Mouse (Mus musculus) gastrocnemius, adult 2 months (tissue): Measurements from ENCODE around the gene Dhfr. TPM values are rescaled to one million over a fixed set of nuclear protein-coding genes. Genes with fewer than 3 reads are reported as not detected.
A peak's percentile ranks its signal among the peaks of the same experiment; 100 is the strongest.

ENCODE experiments used
- DNase-seq: peaks from one replicate; pipeline ENCODE4 v3.0.0; 2022
- H3K27ac ChIP-seq: fragments of 200-600 bp; 2 replicates; pipeline ENCODE4 v1.8.1; 2022; ENCODE audit warnings: mild to moderate bottlenecking
- H3K4me3 ChIP-seq: fragments of 200-600 bp; 2 replicates; pipeline ENCODE4 v1.8.1; 2022; ENCODE audit warnings: mild to moderate bottlenecking, moderate library complexity
- CTCF ChIP-seq: fragments of 200-600 bp; IDR thresholded peaks from 2 replicates; pipeline ENCODE4 v1.8.1; 2022; ENCODE audit warnings: antibody characterized with exemption, mild to moderate bottlenecking, moderate library complexity
- intact Hi-C: fragments of 180-260 bp; cut with DNase I; formaldehyde crosslinking; loops from one replicate; pipeline ENCODE4 v1.15.1; 2025
- long read RNA-seq, 2 experiments: library from polyadenylated mRNA; stranded (forward); transcript quantifications; one replicate each; pipeline ENCODE4 v2.0.0; 2021
- total RNA-seq, 2 experiments: library from RNA; stranded (reverse); gene quantifications; 2 replicates each; pipeline ENCODE4 v1.2.3; 2021

The Dhfr gene
- 1 to 10 TPM in 1 of 2 experiments, under 1 TPM in 1; 0.79 to 1.0 TPM for total RNA-seq
- long read RNA-seq, experiment 1, full-length matches to known transcripts, result 1 of 2 reads
- long read RNA-seq, experiment 1, partial matches to known transcripts, result 0 of 2 reads
- long read RNA-seq, experiment 1, other reads (novel, unspliced or antisense), result 1 of 2 reads
- long read RNA-seq, experiment 2, full-length matches to known transcripts, result 1 of 1 reads
- long read RNA-seq, experiment 2, partial matches to known transcripts, result 0 of 1 reads
- long read RNA-seq, experiment 2, other reads (novel, unspliced or antisense), result 0 of 1 reads

DNA sequence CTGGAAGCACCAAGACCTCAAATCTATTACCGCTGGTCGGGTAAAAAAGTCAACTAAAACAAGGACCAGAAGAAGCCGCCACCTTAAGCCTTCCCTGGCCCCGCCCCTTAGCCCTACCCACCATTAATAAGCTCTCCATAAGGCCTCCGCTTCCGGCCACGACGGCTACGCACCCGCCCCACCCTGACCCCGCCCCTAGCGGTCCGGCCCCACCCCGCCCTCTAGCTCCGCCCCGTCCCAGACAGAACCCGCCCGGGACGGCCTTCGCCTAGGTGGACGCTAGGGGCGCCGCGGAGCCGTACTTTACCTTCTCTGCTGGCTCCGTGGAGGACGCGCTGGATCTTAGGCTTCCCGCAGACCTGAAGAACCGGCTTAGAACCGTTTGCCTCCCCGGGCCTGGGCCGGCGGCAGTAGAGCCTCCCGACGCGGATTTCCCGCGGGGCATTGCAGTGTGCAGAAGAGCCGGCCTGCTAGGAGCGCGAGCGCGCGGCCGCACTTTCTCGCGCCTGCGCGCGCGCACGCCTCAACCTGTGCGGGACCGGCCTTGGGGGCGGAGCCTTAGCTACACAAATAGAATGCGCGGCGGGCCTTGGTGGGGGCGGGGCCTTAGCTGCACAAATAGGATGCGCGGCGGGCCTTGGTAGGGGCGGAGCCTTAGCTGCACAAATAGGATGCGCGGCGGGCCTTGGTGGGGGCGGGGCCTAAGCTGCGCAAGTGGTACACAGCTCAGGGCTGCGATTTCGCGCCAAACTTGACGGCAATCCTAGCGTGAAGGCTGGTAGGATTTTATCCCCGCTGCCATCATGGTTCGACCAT, at the start of gene Dhfr, which contains the start of gene Msh3:
Dhfr (plus strand) TSS at position 271 of the 816 bp plus-strand sequence.
Msh3 (minus strand) TSS at position 548 of the 816 bp plus-strand sequence.
- Histone ChIP-seq H3K4me3 (peak within 1 kb of the TSS; percentile 84), H3K27ac (peak within 1 kb of the TSS; percentile 98)
- peak; percentile 80 for TF ChIP-seq CTCF
- intact Hi-C loops, result loop anchor here (2.0 to 10.0 kb wide), 3 partner anchors 128 to 380 kb away; partner anchors contain the start of gene Zfyve16
- DNase-seq, result peak; percentile 97

DNA sequence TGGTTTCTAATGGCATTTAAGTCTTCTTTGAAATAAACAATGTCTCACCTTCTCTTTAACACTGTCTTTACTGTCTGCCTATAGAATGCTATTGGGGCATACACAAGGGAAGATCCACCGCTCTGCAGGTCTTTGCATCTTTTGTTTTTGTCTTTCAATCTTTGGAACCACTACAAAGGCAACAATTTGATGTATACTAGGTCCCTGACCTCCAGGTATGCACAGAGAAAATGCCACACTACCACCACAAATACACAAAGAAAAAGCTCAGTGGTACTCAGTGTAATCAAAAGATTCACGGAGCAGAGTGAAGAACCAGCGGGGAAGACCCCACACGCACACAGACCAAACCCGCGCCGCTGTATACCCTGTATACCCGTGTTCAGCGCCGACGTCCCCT, 48.8 kb upstream of the Dhfr start, which contains the start of gene Gm20379:
Gm20379 (plus strand) TSS at position 301 of the 400 bp plus-strand sequence.
- no peak for TF ChIP-seq CTCF
- H3K4me3 ChIP-seq, result no peak within 1 kb of the TSS
- H3K27ac ChIP-seq, result no peak within 1 kb of the TSS
- intact Hi-C loops, result no loop called here
- DNase-seq, result no peak

DNA sequence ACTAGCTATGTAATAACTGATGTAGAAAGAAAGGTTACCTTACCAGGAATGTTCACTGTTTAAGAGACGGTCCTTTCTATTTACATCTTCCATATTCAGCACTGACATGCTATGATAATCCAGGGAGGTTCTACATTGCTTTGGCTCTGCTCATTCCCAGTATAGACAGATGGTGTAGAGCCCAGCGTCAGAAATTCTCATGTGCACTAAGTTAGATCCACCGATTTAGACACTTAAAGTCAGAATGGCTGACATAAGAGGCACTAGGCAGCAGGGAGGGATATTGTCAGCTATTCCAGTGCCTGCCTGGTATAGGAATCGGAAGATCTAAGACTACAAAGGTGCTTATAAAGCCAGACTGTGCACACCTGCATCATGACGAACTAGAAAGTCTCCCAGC, 39.9 kb upstream of the Dhfr start:
- no peak for TF ChIP-seq CTCF
- no peak for DNase-seq
- intact Hi-C loops, result no loop called here
- H3K4me3 ChIP-seq, result no peak overlapping the region
- no peak overlapping the region for H3K27ac ChIP-seq

DNA sequence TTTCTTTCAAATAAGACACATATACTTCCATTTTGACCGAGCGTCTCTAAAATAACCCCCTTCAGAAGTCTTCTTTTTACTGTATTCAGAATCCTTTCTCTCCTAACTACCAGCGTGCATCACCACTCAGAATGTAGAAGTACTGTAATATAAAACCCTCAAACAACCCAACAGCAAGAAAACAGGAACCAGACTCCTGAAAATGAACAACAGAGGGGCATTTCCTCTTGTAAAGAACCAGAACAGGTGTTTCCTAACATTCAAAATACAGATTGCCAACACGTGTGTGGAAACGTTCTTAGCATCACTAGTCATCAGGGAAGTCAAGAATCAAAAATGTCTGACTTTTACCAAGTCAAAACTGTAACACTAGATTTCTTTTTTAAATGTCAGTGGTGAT, 33.8 kb upstream of the Dhfr start:
- intact Hi-C loops, result no loop called here
- Histone ChIP-seq H3K4me3 (no peak overlapping the region), H3K27ac (no peak overlapping the region)
- DNase-seq, result no peak
- no peak for TF ChIP-seq CTCF

DNA sequence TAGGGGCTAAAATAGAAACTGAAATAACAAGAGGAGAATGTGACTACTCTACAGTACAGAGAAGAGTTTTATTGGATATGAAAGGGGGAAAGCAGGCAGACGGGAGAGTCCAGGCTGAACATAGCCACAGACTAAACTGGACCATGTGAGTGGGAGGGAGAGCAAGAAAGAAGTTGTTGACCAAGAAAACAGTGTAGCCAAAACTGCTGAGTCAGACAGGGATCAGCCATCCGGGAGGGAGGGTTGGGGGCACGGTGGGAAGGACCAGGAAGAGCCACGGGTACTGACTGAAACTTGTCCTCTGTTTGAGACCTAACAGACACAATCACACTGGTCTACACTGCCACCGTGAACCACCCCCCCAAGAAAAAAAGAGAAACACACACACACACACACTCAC, 28.5 kb upstream of the Dhfr start:
- Histone ChIP-seq H3K4me3 (no peak overlapping the region), H3K27ac (no peak overlapping the region)
- DNase-seq, result no peak
- intact Hi-C loops, result no loop called here
- no peak for TF ChIP-seq CTCF

DNA sequence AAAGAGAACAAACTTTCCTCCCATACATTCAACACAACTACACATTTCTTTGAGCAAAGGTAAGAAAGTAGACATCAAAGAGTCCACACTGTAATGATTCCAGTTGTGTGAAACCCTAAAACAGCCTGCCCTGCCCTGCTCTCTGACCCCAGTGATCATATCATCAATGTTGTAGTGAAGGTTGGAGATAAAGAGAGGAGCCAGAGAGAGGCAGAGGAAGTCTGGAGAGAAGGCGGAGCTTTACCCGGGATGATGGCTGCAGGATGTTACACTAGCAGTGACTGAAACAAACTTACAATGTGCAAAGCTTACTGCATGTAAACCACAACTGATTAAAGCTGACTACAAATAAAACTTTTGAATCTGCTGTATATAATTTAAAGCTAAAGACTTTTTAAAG, 26.5 kb upstream of the Dhfr start:
- no peak for TF ChIP-seq CTCF
- Histone ChIP-seq H3K27ac (no peak overlapping the region), H3K4me3 (no peak overlapping the region)
- intact Hi-C loops, result no loop called here
- no peak for DNase-seq

DNA sequence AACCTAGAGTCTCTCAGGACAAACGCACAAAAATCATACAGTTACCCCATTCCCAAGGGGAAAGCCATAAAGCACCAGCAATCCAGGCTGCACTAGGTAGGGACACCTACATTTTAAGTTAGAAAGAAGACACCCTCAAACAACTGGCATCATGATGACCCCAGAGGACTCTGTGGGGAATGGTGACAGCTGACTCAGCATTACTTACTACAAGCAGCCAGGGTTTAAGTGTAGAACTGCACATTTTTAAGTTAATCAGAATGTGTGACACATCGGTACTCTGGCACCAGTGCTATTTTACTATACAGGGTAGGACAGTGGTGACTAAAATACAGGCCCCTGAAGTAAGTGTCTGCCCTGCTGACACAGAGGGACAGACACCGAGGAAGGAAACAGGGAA, 23.9 kb upstream of the Dhfr start:
- Histone ChIP-seq H3K4me3 (no peak overlapping the region), H3K27ac (no peak overlapping the region)
- intact Hi-C loops, result no loop called here
- DNase-seq, result no peak
- TF ChIP-seq CTCF, result no peak

DNA sequence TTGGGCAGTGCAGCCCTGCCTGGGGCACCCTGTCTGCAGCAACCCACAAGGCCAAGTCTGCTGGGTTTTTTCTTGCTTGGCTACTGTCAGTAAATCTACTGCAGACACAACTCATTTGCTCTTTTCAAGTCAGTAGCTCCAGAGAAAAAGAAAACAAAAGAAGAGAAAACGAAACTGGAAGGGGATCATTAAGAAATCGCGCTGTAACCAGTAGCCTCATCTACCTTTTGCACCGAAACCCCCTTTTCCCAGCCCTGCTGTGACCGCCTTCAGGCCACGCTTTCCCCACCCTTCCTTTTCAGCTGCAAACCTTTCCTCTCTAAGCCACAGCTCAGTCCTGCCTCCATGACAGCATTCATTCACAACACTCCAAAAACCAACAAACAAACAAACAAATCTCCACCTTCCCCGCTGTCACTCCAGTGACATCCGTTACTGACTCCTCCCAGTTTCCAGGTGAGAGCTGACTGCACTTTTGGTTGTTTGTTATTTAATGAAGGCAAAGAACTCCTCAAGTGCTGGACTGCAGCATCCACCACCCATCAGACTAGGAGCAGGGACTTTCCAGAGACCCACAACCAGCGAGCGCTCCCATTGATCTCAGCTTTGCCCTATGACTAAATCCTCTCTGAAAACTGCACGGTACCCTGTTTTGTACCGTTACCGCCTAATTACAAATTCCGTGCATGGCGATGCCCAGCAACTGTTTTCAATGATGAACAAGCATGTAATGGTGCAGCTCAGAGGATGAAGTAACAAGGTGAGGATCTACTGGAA, 22.2 kb upstream of the Dhfr start:
- intact Hi-C loops, result no loop called here
- no peak for DNase-seq
- TF ChIP-seq CTCF, result no peak

DNA sequence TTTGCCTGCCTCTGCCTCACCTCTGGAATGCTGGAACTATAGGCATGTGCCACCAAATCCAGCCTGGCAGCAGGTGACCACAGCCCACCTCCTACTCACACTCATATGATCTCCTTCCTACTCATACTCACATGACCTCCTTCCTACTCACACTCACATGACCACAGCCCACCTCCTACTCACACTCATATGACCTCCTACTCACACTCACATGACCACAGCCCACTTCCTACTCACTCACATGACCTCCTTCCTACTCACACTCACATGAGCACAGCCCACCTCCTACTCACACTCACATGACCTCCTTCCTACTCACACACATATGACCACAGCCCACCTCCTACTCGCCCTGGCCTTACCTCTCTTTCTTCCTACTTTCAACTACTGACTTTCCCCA, 17.7 kb upstream of the Dhfr start:
- no peak for TF ChIP-seq CTCF
- intact Hi-C loops, result loop anchor here (5.0 kb wide), 1 partner anchor 430 kb away; no protein-coding TSS in a partner anchor

More for the DNA sequence above, 22.2 kb upstream of the Dhfr start:
- no peak overlapping the region for H3K27ac ChIP-seq
- H3K4me3 ChIP-seq, result no peak overlapping the region

DNA sequence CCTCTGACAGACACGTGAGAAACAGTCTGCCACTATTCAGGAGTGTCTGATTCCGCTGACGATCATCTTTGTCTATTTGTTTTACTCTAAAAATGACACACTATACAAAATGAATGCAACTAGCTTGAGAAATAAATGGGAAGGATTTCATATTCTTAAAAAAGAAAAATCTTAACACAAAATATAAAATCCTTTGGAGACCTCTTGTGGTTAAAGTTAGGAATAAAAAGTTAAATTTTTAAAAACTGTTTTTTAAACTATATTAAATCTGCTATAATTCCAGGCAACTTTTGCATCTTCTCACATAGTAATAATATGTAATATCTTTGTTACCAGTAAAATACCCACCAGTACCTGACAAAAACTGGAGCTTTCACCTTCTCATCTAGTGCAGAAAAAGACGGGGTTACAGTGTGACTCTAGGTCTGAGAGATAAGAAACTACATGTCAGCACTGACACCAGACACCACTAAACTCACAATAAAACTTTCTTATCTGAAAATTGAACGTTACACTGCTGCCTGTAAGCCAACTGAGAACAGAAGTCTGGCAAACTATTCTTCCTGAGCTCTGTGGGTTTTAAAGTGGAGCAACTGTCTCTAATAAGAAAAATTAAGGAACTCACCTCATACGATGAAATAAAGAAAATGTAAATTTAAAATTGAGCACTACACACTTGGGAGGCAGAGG, 16.6 kb upstream of the Dhfr start:
- DNase-seq, result no peak
- Histone ChIP-seq H3K4me3 (no peak overlapping the region), H3K27ac (no peak overlapping the region)
- peak; percentile 29; the same call in 1 of the 2 replicates for TF ChIP-seq CTCF
- intact Hi-C loops, result loop anchor here (5.0 kb wide), 1 partner anchor 431 kb away; no protein-coding TSS in a partner anchor

More for the DNA sequence above, 17.7 kb upstream of the Dhfr start:
- no peak for DNase-seq
- no peak overlapping the region for H3K27ac ChIP-seq
- H3K4me3 ChIP-seq, result no peak overlapping the region

DNA sequence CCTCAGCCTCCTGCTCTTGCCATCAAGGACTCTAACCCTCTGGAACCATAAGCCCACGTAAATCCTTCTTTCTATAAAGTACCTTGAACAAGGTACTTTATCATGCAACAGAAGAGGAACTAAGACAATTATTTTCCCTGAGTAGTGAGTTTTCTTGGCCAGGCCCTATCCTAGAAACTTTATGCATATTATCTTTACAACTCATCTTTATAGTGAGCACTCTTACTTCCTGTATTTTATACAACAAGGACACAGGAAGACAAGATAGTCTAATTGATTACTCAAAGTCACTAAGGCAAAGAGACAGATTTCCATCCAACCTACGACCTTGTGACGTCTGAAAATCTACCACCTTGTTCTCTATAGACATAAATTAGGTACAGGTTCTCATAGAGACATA, 14.7 kb upstream of the Dhfr start:
- Histone ChIP-seq H3K27ac (no peak overlapping the region), H3K4me3 (no peak overlapping the region)
- DNase-seq, result no peak
- TF ChIP-seq CTCF, result no peak
- intact Hi-C loops, result loop anchor here (5.0 kb wide), 1 partner anchor 432 kb away; no protein-coding TSS in a partner anchor

DNA sequence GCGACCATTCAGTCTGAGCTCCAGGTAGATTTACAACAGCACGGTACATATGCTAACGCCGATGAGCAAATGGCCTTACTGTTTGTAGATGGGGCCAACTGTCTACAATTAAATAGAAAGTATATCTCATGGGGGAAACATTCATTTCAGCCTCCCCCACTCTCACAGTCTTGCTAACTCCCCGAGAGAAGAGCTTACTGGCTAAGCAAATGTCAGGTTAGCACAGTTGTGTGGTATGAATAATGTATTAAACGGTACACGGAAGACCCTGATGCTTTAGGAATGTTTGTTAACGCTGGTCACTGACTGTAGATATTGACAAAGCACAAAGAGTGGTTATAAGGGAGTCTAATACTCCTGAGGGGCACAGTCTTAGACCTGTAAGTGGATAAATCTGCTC, 10.5 kb upstream of the Dhfr start:
- no peak for TF ChIP-seq CTCF
- H3K4me3 ChIP-seq, result no peak overlapping the region
- intact Hi-C loops, result no loop called here
- DNase-seq, result no peak
- no peak overlapping the region for H3K27ac ChIP-seq
